Mouse (Mus musculus): Measurements from ENCODE around the gene Ppip5k2.

- TF ChIP-seq CTCF (IDR thresholded peaks at IDR 0.05; ENCODE audit: borderline replicate concordance, extremely low read depth, insufficient read depth, insufficient read length) (no peak), POLR2A (IDR thresholded peaks at IDR 0.05; ENCODE audit: borderline replicate concordance, extremely low read depth, insufficient read depth, insufficient read length, poor library complexity, severe bottlenecking) (no peak)
Measured at GRCm38 (mm10) chr1:97676526-97677177, 93.6 kb downstream of the Ppip5k2 start.
